Mouse (Mus musculus) small intestine, adult 2 months (tissue): Measurements from ENCODE around the gene Ctps2. TPM values are rescaled to one million over a fixed set of nuclear protein-coding genes. Genes with fewer than 3 reads are reported as not detected.

ENCODE experiments used
- H3K27ac ChIP-seq: fragments of 200-500 bp; 2 replicates; pipeline ENCODE4 v1.5.1; 2012; ENCODE audit warnings: low read depth, low read length, control low read depth, inconsistent platforms; ENCODE audit not compliant: insufficient read depth
- H3K27me3 ChIP-seq: fragments of 200-500 bp; 2 replicates; pipeline ENCODE4 v1.6.1; 2012; ENCODE audit warnings: mild to moderate bottlenecking, moderate library complexity, low read length, inconsistent platforms; ENCODE audit not compliant: control insufficient read depth, insufficient read depth
- H3K36me3 ChIP-seq: fragments of 200-500 bp; 2 replicates; pipeline ENCODE4 v1.6.1; 2012; ENCODE audit warnings: mild to moderate bottlenecking, low read length, control low read depth, inconsistent platforms; ENCODE audit not compliant: control insufficient read depth, insufficient read depth
- H3K4me1 ChIP-seq: fragments of 200-500 bp; 2 replicates; pipeline ENCODE4 v1.6.1; 2012; ENCODE audit warnings: low read length, inconsistent platforms, mixed read lengths; ENCODE audit not compliant: control insufficient read depth, insufficient read depth, insufficient read length
- H3K4me3 ChIP-seq: fragments of 200-500 bp; 2 replicates; pipeline ENCODE4 v1.5.1; 2012; ENCODE audit warnings: low read depth, mild to moderate bottlenecking, control low read depth, inconsistent platforms, low read length, moderate library complexity
- CTCF ChIP-seq: fragments of 200-500 bp; IDR thresholded peaks from 2 replicates; pipeline ENCODE4 v1.5.1; 2012; ENCODE audit warnings: low read depth, mild to moderate bottlenecking, control low read depth, inconsistent platforms, low read length, moderate library complexity, mixed read lengths; ENCODE audit not compliant: insufficient replicate concordance, insufficient read length; ENCODE audit errors: extremely low read depth
- POLR2A ChIP-seq: fragments of 200-500 bp; IDR thresholded peaks from 2 replicates; pipeline ENCODE4 v1.6.1; 2012; ENCODE audit warnings: low read depth, mild to moderate bottlenecking, control low read depth, inconsistent platforms, low read length, moderate library complexity
- WGBS: fragments of 180-500 bp; shearing (Covaris S2); methylation state at CpG from one replicate; pipeline ENCODE4 v1.1.7; 2018; 5-methylcytosine and 5-hydroxymethylcytosine counted together
- polyA plus RNA-seq: library from polyadenylated mRNA; depleted of rRNA; stranded (reverse); fragments of >200 nt; gene quantifications from 2 replicates; pipeline ENCODE4 v1.2.3, GENCODE M21; 2012

Gene Ctps2
- polyA plus RNA-seq, 1 experiment = 2.3 TPM

- 8% methylated on average over 23 of the region's 25 CpGs for WGBS
- Histone ChIP-seq H3K4me1 (no peaks in the 10 kb centered on the region; the same call in 1 of the 2 replicates), H3K36me3 (no peaks in the 10 kb centered on the region), H3K27ac (peak overlapping the region; percentile 72), H3K4me3 (peak overlapping the region; percentile 100), H3K27me3 (no peaks in the 10 kb centered on the region)
- no peak for TF ChIP-seq POLR2A
- no peak for TF ChIP-seq CTCF
Measured at GRCm38 (mm10) chrX:162901371-162902039, 467 bp downstream of the Ctps2 start.

- peak; percentile 8; the same call in 1 of the 2 replicates for TF ChIP-seq CTCF
- TF ChIP-seq POLR2A = no peak
- H3K36me3 ChIP-seq = no peaks in the 10 kb centered on the region
- H3K4me3 ChIP-seq = peak overlapping the region; percentile 100
- H3K27ac ChIP-seq = peak overlapping the region; percentile 72
- 10% methylated on average over 29 of the region's 29 CpGs for whole genome bisulfite sequencing
- no peaks in the 10 kb centered on the region; the same call in 1 of the 2 replicates for H3K4me1 ChIP-seq
- H3K27me3 ChIP-seq = no peaks in the 10 kb centered on the region
Measured at GRCm38 (mm10) chrX:162902040-162902734, 1.1 kb downstream of the Ctps2 start.

GRCm38 (mm10) chrX:162907554-162907953 is 6.5 kb downstream of the Ctps2 start:
- WGBS = 78% methylated on average over 3 of the region's 3 CpGs
- Histone ChIP-seq H3K4me3 (no peak overlapping the region), H3K4me1 (no peaks in the 10 kb centered on the region; the same call in 1 of the 2 replicates), H3K27me3 (no peaks in the 10 kb centered on the region), H3K27ac (no peak overlapping the region), H3K36me3 (peaks cover 6% of the 10 kb centered on the region; the same call in 1 of the 2 replicates)
- TF ChIP-seq POLR2A (no peak), CTCF (no peak)

- H3K27ac ChIP-seq = no peak overlapping the region
- no peaks in the 10 kb centered on the region for H3K4me1 ChIP-seq
- no peaks in the 10 kb centered on the region for H3K27me3 ChIP-seq
- peaks cover 10% of the 10 kb centered on the region; the same call in 1 of the 2 replicates for H3K36me3 ChIP-seq
- no peak overlapping the region for H3K4me3 ChIP-seq
- WGBS = 81% methylated on average over 3 of the region's 3 CpGs
- TF ChIP-seq CTCF = no peak
- no peak for TF ChIP-seq POLR2A
Measured at GRCm38 (mm10) chrX:162913651-162914050, 12.6 kb downstream of the Ctps2 start.

- Histone ChIP-seq H3K36me3 (peaks cover 8% of the 10 kb centered on the region; the same call in 1 of the 2 replicates), H3K4me3 (no peak overlapping the region), H3K27me3 (no peaks in the 10 kb centered on the region), H3K4me1 (no peaks in the 10 kb centered on the region), H3K27ac (no peak overlapping the region)
- TF ChIP-seq CTCF = no peak
- no peak for TF ChIP-seq POLR2A
- 27% methylated on average over 5 of the region's 5 CpGs for WGBS
Measured at GRCm38 (mm10) chrX:162915697-162916096, 14.7 kb downstream of the Ctps2 start.

- TF ChIP-seq POLR2A = no peak
- TF ChIP-seq CTCF = no peak
- 30% methylated on average over 8 of the region's 8 CpGs for WGBS
- H3K27me3 ChIP-seq = no peaks in the 10 kb centered on the region
- H3K4me1 ChIP-seq = no peaks in the 10 kb centered on the region
- H3K27ac ChIP-seq = peak overlapping the region; percentile 51; the same call in 1 of the 2 replicates
- H3K4me3 ChIP-seq = peak overlapping the region; percentile 31; the same call in 1 of the 2 replicates
- H3K36me3 ChIP-seq = peaks cover 2% of the 10 kb centered on the region; the same call in 1 of the 2 replicates
Measured at GRCm38 (mm10) chrX:162921487-162922125, 20.6 kb downstream of the Ctps2 start.

GRCm38 (mm10) chrX:162931467-162931866 is 30.4 kb downstream of the Ctps2 start:
- WGBS = 80% methylated on average over 2 of the region's 2 CpGs
- TF ChIP-seq CTCF (no peak), POLR2A (no peak)

More at GRCm38 (mm10) chrX:162931467-162931866, 30.4 kb downstream of the Ctps2 start:
- Histone ChIP-seq H3K4me1 (no peaks in the 10 kb centered on the region), H3K27ac (no peak overlapping the region), H3K36me3 (peaks cover 8% of the 10 kb centered on the region; the same call in 1 of the 2 replicates), H3K27me3 (no peaks in the 10 kb centered on the region), H3K4me3 (no peak overlapping the region)
